Mouse (Mus musculus) testis, postnatal 10 days (tissue): ENCODE data around the gene Cdh22.

Source experiments
- DNase-seq: peaks from one replicate; pipeline ENCODE4 v3.0.0; 2021; ENCODE audit warnings: low spot score

Cdh22 gene

GRCm38 (mm10) chr2:165086634-165087033, 148.0 kb downstream of the Cdh22 start:
- no peak for DNase-seq

- no peak for DNase-seq
Observed at GRCm38 (mm10) chr2:165081257-165081656, 153.4 kb downstream of the Cdh22 start.

- no peak for DNase-seq
Observed at GRCm38 (mm10) chr2:165080657-165081056, 154.0 kb downstream of the Cdh22 start.

GRCm38 (mm10) chr2:165078605-165079004, 156.0 kb downstream of the Cdh22 start:
- DNase-seq: peak; percentile 64

- no peak for DNase-seq
Observed at GRCm38 (mm10) chr2:165078045-165078444, 156.6 kb downstream of the Cdh22 start.

GRCm38 (mm10) chr2:165077055-165077454, 157.6 kb downstream of the Cdh22 start:
- DNase-seq: no peak

- DNase-seq: peak; percentile 86
Observed at GRCm38 (mm10) chr2:165074937-165075336, 159.7 kb downstream of the Cdh22 start.

GRCm38 (mm10) chr2:165074081-165074884, 160.4 kb downstream of the Cdh22 start:
- no peak for DNase-seq

GRCm38 (mm10) chr2:165073381-165073781, 161.3 kb downstream of the Cdh22 start:
- no peak for DNase-seq

- DNase-seq: peak; percentile 77
Observed at GRCm38 (mm10) chr2:165070096-165070816, 164.4 kb downstream of the Cdh22 start.

GRCm38 (mm10) chr2:165068806-165069205, 165.8 kb downstream of the Cdh22 start:
- DNase-seq: no peak

- no peak for DNase-seq
Observed at GRCm38 (mm10) chr2:165064489-165064888, 170.2 kb downstream of the Cdh22 start.

GRCm38 (mm10) chr2:165061638-165062433, 172.8 kb downstream of the Cdh22 start:
- no peak for DNase-seq
